Mouse (Mus musculus) forebrain, embryonic 13.5 days (tissue): ENCODE data around the gene Pdzd7. TPM values are rescaled to one million over a fixed set of nuclear protein-coding genes. Genes with fewer than 3 reads are reported as not detected.

ENCODE experiments used
- ATAC-seq: fragments of 200-750 bp; cut with Nextera tagmentation; 2 replicates; pipeline ENCODE4 v1.8.0; 2017
- H3K27ac ChIP-seq: fragments of 300-500 bp; sonication (generic); 2 replicates; pipeline ENCODE4 v1.5.1; 2015; ENCODE audit warnings: inconsistent platforms, mild to moderate bottlenecking, moderate library complexity
- H3K27me3 ChIP-seq: fragments of 300-500 bp; sonication (generic); 2 replicates; pipeline ENCODE4 v1.6.1; 2015; ENCODE audit warnings: mild to moderate bottlenecking, inconsistent platforms
- H3K36me3 ChIP-seq: fragments of 300-500 bp; sonication (generic); 2 replicates; pipeline ENCODE4 v1.6.1; 2015; ENCODE audit warnings: mild to moderate bottlenecking, inconsistent platforms; ENCODE audit not compliant: poor library complexity, severe bottlenecking
- H3K4me1 ChIP-seq: fragments of 300-500 bp; sonication (generic); 2 replicates; pipeline ENCODE4 v1.6.1; 2015; ENCODE audit warnings: inconsistent platforms
- H3K4me2 ChIP-seq: fragments of 300-500 bp; sonication (generic); 2 replicates; pipeline ENCODE4 v1.6.1; 2015; ENCODE audit warnings: inconsistent platforms, mild to moderate bottlenecking, moderate library complexity
- H3K4me3 ChIP-seq: fragments of 300-500 bp; sonication (generic); 2 replicates; pipeline ENCODE4 v1.5.1; 2015; ENCODE audit warnings: mild to moderate bottlenecking, inconsistent platforms
- H3K9ac ChIP-seq: fragments of 300-500 bp; sonication (generic); 2 replicates; pipeline ENCODE4 v1.6.1; 2015; ENCODE audit warnings: mild to moderate bottlenecking, inconsistent platforms
- H3K9me3 ChIP-seq: fragments of 300-500 bp; sonication (generic); replicated peaks from 2 replicates; pipeline ENCODE4 v1.6.1; 2016; ENCODE audit warnings: inconsistent platforms
- WGBS: fragments of 180-500 bp; shearing (Covaris S2); methylation state at CpG from one replicate; pipeline ENCODE4 v1.1.7; 2015; 5-methylcytosine and 5-hydroxymethylcytosine counted together
- polyA plus RNA-seq: library from polyadenylated mRNA; unstranded; fragments of >200 nt; fragmentation: Nextera tagmentation; extraction: Ambion mirVana; gene quantifications from 2 replicates; pipeline ENCODE4 v1.2.1, GENCODE M21; 2015

Pdzd7 gene
- polyA plus RNA-seq, 1 experiment from 2014 or later, result 0.92 TPM

DNA sequence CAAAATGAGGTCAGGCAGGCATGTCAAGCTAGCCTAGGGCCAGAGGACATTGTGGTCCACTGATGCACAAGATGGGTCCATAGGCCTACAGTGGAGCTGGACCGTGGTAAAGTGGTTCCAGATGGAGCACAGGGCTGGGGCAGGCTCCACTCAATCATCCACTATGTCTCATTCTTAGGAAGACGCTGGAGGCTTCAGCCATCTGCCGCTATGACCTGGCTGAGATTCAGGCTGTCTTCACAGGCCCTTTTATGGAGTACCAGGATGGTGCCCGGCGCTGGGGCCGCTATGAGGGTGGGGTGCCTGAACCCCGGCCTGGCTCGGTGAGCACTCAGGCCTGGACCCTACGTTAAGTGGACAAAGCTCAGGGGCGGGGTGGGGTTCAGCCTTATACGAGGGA is 47.7 kb downstream of the Pdzd7 start:
- H3K9ac ChIP-seq, result no peak overlapping the region
- H3K36me3 ChIP-seq, result peaks cover 69% of the 10 kb centered on the region
- H3K27ac ChIP-seq, result no peak overlapping the region
- H3K4me1 ChIP-seq, result no peaks in the 10 kb centered on the region
- no peak overlapping the region for H3K4me3 ChIP-seq
- 90% methylated on average over 11 of the region's 11 CpGs for WGBS
- no peaks in the 10 kb centered on the region for H3K9me3 ChIP-seq
- no peak for ATAC-seq
- H3K27me3 ChIP-seq, result no peaks in the 10 kb centered on the region
- no peak overlapping the region for H3K4me2 ChIP-seq

DNA sequence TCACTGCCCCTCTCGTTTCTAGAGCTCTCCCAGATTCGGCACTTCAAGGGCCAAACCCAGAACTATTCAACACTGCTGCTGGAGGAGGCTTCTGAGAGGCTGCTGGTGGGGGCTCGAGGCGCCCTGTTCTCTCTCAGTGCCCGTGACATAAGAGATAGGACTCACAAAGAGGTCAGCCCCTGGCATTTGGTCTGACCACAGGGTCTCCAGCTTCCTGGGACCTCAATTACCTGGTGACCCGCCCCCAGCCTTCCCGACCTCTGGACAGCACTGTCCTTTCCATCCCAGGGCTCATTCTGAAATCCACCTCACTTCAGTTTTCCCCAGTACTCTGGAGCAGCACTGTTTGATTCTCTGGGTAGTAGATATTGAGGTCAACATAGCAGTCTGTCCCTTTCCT is 52.8 kb downstream of the Pdzd7 start:
- peaks cover 31% of the 10 kb centered on the region for H3K4me1 ChIP-seq
- H3K27ac ChIP-seq, result no peak overlapping the region
- no peak overlapping the region for H3K4me3 ChIP-seq
- H3K9ac ChIP-seq, result no peak overlapping the region
- no peak for ATAC-seq
- 69% methylated on average over 7 of the region's 7 CpGs for WGBS
- H3K4me2 ChIP-seq, result no peak overlapping the region
- no peaks in the 10 kb centered on the region for H3K9me3 ChIP-seq
- H3K27me3 ChIP-seq, result no peaks in the 10 kb centered on the region
- H3K36me3 ChIP-seq, result peaks cover 24% of the 10 kb centered on the region

DNA sequence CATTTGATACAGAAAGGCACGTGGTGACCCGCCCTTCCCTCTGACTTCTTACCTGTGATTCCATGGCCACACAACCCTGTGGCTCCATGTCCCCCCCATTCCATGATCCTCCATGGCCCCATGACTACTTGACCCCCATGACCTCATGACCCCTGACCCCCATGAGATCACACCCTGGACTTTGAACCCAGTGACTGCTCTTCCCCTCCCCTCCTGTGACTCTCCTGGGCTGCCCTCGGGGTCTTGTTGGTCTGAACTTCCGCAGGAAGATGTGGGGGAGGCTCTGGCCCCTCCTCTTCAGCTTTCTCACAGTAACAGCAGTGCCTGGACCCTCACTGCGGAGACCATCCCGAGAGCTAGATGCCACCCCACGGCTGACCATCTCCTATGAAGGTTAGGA is 53.3 kb downstream of the Pdzd7 start:
- Histone ChIP-seq H3K36me3 (peaks cover 19% of the 10 kb centered on the region), H3K9ac (no peak overlapping the region), H3K4me2 (no peak overlapping the region), H3K4me1 (peaks cover 31% of the 10 kb centered on the region), H3K4me3 (no peak overlapping the region), H3K27me3 (no peaks in the 10 kb centered on the region), H3K9me3 (no peaks in the 10 kb centered on the region), H3K27ac (no peak overlapping the region)
- no peak for ATAC-seq
- WGBS, result 72% methylated on average over 7 of the region's 7 CpGs

- Histone ChIP-seq H3K4me1 (peaks cover 31% of the 10 kb centered on the region), H3K4me2 (peak overlapping the region; percentile 95; the same call in 1 of the 2 replicates), H3K9ac (no peak overlapping the region; the same call in 1 of the 2 replicates), H3K27ac (no peak overlapping the region), H3K4me3 (no peak overlapping the region), H3K36me3 (peaks cover 9% of the 10 kb centered on the region; the same call in 1 of the 2 replicates), H3K27me3 (no peaks in the 10 kb centered on the region), H3K9me3 (no peaks in the 10 kb centered on the region)
- no peak for ATAC-seq
- 86% methylated on average over 8 of the region's 8 CpGs for WGBS
These were observed 54.5 kb downstream of the Pdzd7 start for GRCm38 (mm10) chr19:44991031-44991430.

DNA sequence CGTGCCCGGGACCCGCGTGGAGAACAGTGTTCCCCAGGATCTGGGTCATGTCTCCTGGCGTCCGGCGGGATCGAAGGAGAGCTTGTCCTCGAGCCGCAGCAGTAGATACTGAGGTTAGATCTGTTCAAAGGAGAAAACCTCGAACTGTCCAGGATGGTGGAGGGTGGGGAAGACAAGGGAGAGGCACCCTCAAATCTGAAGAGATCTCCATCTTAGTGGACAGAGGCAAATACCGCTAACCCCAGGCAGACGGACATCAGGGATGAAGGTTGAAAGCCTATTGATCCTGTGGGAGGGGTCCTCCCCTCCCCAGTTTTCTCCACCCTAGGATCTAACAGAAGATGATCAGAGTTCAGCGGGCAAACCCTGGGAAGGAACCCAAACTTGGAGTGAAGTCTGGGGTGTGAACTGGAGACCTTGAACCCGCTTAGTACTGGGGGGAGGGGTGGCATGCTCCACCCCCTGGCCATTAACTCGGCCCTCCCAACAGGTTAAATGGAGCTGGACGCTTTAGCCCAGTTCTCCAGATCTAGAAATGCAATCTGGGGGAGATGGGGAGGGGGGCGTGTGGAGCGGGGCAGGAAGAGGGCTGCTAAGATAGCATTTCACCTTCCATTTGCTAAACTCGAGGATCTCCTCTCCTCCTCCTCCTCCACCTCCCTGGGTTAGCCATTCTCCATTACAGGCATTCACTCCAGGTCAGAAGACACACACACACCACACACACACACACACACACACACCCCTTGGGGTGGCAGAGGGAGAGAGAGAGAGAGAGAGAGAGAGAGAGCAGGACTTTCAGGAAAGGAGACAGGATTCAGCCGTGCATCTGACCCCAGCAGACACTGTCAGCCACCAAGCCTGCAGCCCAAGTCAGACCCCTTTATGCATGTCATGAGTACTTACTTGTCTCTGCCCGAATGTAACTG is 55.7 kb downstream of the Pdzd7 start:
- 6% methylated on average over 22 of the region's 22 CpGs for WGBS

DNA sequence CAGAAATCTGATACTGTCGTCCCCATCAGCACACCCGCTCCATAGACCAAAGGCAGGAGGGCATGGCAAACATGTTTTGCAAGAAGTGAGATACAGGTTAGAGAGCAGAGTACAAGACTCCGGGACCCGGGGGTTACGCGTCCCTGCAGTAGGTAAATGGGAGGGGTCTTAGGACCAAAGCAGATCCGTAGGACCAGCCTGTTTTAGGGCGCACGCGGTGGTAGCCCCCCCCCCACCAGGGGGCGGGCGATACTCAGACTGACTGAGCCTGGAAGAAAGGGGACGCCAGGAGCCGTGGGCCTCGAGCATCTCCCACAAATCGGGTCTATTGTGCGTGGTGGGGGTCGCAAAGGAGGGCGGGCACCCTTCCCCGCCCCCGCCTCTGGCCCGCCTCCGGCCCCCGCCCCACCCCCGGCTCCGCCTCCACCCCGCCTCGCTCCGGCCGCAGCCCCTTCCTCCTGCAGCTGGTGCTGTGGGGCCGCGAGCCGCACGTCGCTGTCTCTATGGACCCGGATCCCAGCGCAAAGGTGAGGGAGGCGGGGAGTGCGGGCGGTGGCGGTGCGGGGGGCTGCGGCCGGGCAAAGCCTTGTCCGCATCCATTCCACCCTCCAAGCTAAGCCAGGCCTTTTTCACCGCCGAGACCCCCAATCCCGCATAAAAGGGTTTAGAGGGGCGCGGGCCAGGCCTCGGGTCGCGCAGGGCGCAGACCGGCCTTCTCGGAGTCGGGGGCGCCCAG is 56.5 kb downstream of the Pdzd7 start, which contains the start of gene Sema4g:
Sema4g (plus strand) TSS at position 271 of the 736 bp plus-strand sequence.
- H3K4me1 ChIP-seq, result peaks cover 31% of the 10 kb centered on the region
- ATAC-seq, result peak; percentile 84
- WGBS, result under 1% methylated on average over 44 of the region's 58 CpGs
- H3K27me3 ChIP-seq, result no peaks in the 10 kb centered on the region
- peak within 1 kb of the TSS; percentile 95 for H3K4me2 ChIP-seq
- H3K4me3 ChIP-seq, result peak within 1 kb of the TSS; percentile 78
- H3K9me3 ChIP-seq, result no peaks in the 10 kb centered on the region
- H3K27ac ChIP-seq, result peak within 1 kb of the TSS; percentile 37
- peak within 1 kb of the TSS; percentile 91 for H3K9ac ChIP-seq
- H3K36me3 ChIP-seq, result peaks cover 8% of the 10 kb centered on the region; the same call in 1 of the 2 replicates

More for the DNA sequence above, 55.7 kb downstream of the Pdzd7 start:
- Histone ChIP-seq H3K27ac (no peak overlapping the region; the same call in 1 of the 2 replicates), H3K9me3 (no peaks in the 10 kb centered on the region), H3K4me1 (peaks cover 31% of the 10 kb centered on the region), H3K4me3 (peak overlapping the region; percentile 78), H3K9ac (peak overlapping the region; percentile 91), H3K4me2 (peak overlapping the region; percentile 95), H3K36me3 (peaks cover 8% of the 10 kb centered on the region; the same call in 1 of the 2 replicates), H3K27me3 (no peaks in the 10 kb centered on the region)
- ATAC-seq, result peak; percentile 6; the same call in 1 of the 2 replicates

- Histone ChIP-seq H3K9me3 (no peaks in the 10 kb centered on the region), H3K4me1 (peaks cover 31% of the 10 kb centered on the region), H3K36me3 (peaks cover 10% of the 10 kb centered on the region; the same call in 1 of the 2 replicates), H3K27ac (no peak overlapping the region), H3K9ac (peak overlapping the region; percentile 91), H3K4me2 (peak overlapping the region; percentile 95), H3K4me3 (peak overlapping the region; percentile 78), H3K27me3 (no peaks in the 10 kb centered on the region)
- ATAC-seq, result no peak
- 33% methylated on average over 9 of the region's 9 CpGs for WGBS
These were observed 57.2 kb downstream of the Pdzd7 start for GRCm38 (mm10) chr19:44988321-44988720.

GRCm38 (mm10) chr19:44987851-44988250 is 57.7 kb downstream of the Pdzd7 start:
- Histone ChIP-seq H3K9ac (no peak overlapping the region), H3K36me3 (peaks cover 9% of the 10 kb centered on the region; the same call in 1 of the 2 replicates), H3K4me3 (no peak overlapping the region), H3K27me3 (no peaks in the 10 kb centered on the region), H3K4me2 (no peak overlapping the region), H3K27ac (no peak overlapping the region), H3K4me1 (peaks cover 31% of the 10 kb centered on the region), H3K9me3 (no peaks in the 10 kb centered on the region)
- WGBS, result 59% methylated on average over 6 of the region's 6 CpGs
- ATAC-seq, result peak; percentile 50; the same call in 1 of the 2 replicates

DNA sequence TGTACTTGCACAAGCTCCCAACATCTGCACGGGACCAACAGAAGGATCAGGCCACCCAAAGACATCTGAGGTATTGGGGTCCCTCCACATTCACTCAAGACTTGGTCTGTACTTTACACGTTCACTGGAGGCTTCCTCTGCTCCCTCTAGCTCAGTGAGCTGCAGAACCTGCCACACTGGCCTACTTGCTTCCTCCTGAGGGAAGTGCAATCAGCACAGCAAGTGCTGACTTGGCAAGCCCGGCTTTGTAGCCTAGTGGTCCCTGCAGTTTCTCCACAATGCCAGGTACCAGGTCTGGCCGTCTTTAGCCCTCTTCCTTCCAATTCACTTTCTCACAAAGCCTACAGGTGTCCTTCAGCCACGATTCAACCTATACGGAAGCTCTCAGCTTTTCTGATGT is 58.5 kb downstream of the Pdzd7 start:
- H3K27me3 ChIP-seq, result no peaks in the 10 kb centered on the region
- no peaks in the 10 kb centered on the region for H3K9me3 ChIP-seq
- peaks cover 31% of the 10 kb centered on the region for H3K4me1 ChIP-seq
- H3K27ac ChIP-seq, result no peak overlapping the region
- no peak overlapping the region for H3K4me3 ChIP-seq
- 0 out of 2 replicates have a peak, but pooled peaks cover 8% of the 10 kb centered on the region for H3K36me3 ChIP-seq
- H3K4me2 ChIP-seq, result no peak overlapping the region
- no peak overlapping the region for H3K9ac ChIP-seq
- ATAC-seq, result no peak
- WGBS, result 67% methylated on average over 6 of the region's 6 CpGs

DNA sequence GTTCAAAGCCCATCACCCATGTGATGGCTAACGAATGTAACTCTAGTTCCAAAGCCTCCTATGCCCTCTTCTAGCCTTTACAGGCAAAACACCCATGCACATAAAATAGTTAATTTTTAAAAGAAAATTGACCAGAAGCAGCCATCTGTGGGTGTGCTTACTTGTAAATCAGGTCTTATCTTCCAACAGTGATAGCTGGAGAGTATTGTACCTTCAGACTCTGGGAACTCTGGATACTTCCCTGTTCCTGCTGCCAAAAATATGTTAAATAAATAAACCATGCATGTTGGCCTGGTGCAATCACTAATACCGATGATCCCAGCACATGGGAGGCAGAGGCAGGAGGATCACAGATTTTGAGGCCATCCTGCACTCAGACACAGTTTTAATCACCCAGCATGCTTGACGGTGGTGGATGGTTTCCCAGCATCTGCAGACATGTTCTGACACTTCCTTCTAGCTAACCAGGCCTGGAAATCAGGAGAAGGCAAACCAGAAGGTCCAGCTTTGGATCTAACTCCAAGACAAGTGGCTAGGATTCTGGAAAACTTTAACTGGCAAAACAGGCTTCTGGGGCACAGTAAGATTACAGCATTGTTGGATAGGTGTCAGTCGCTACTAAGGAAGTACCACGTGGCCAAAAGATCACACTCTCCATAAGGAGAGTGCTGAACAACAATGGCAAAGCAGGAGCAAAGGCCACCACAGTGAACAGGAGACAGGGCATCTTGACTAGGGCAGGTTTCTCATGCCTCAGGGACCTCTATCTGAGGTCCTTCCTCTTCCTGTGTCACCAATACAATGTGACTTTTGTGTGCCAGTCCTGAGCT is 60.1 kb downstream of the Pdzd7 start:
- Histone ChIP-seq H3K36me3 (peaks cover 22% of the 10 kb centered on the region), H3K9me3 (no peaks in the 10 kb centered on the region), H3K4me1 (peaks cover 17% of the 10 kb centered on the region), H3K27me3 (no peaks in the 10 kb centered on the region), H3K27ac (no peak overlapping the region), H3K9ac (no peak overlapping the region), H3K4me2 (no peak overlapping the region), H3K4me3 (no peak overlapping the region)
- 67% methylated on average over 5 of the region's 5 CpGs for WGBS
- no peak for ATAC-seq

DNA sequence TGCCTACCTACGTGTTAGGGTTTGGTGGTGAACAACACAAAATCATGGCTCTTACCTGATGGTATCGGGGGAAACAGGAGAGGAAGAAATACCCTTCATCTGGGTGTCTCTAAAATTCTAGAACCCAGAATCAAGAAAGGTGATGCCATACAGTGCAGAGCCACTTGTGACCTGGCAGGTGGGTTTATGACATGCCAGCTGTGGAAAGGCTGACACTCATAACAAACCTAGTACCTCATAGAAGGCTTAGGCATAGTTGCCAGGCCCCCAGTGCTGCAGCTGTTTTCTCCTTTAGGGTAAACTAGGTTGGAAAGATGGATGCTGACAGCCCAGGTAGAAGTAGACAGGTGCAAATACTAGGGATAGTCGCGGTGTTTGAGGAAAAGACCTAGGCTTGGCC is 61.1 kb downstream of the Pdzd7 start:
- Histone ChIP-seq H3K27me3 (no peaks in the 10 kb centered on the region), H3K4me1 (peaks cover 8% of the 10 kb centered on the region), H3K36me3 (peaks cover 30% of the 10 kb centered on the region), H3K4me3 (no peak overlapping the region), H3K9ac (no peak overlapping the region), H3K27ac (no peak overlapping the region), H3K9me3 (no peaks in the 10 kb centered on the region), H3K4me2 (no peak overlapping the region)
- ATAC-seq, result no peak
- 91% methylated on average over 4 of the region's 4 CpGs for WGBS
